Mouse (Mus musculus) hindlimb bud, embryonic 11.5 days (tissue): ENCODE measurements around the gene Slc38a8.

Source experiments
- DNase-seq: peaks from one replicate; pipeline ENCODE4 v3.0.0-alpha.2; 2012; ENCODE audit warnings: low read depth, low spot score; ENCODE audit errors: extremely low spot score

Gene Slc38a8

GRCm38 (mm10) chr8:119439424-119439823, 62.1 kb downstream of the Slc38a8 start:
- no peak for DNase-seq

GRCm38 (mm10) chr8:119438876-119439275, 62.6 kb downstream of the Slc38a8 start:
- no peak for DNase-seq

GRCm38 (mm10) chr8:119437506-119437905, 64.0 kb downstream of the Slc38a8 start:
- DNase-seq: no peak

- DNase-seq: no peak
Measured at GRCm38 (mm10) chr8:119436933-119437332, 64.6 kb downstream of the Slc38a8 start.

GRCm38 (mm10) chr8:119436331-119436730, 65.2 kb downstream of the Slc38a8 start:
- DNase-seq: no peak

- DNase-seq: no peak
Measured at GRCm38 (mm10) chr8:119435527-119435926, 66.0 kb downstream of the Slc38a8 start.

GRCm38 (mm10) chr8:119434569-119434968, 66.9 kb downstream of the Slc38a8 start:
- no peak for DNase-seq

GRCm38 (mm10) chr8:119433582-119434174, 67.8 kb downstream of the Slc38a8 start, which contains the start of gene Osgin1:
Osgin1 (plus strand) TSS chr8:119434124.
- no peak for DNase-seq

GRCm38 (mm10) chr8:119432372-119432771, 69.1 kb downstream of the Slc38a8 start:
- no peak for DNase-seq

GRCm38 (mm10) chr8:119430690-119431089, 70.8 kb downstream of the Slc38a8 start:
- no peak for DNase-seq

- DNase-seq: no peak
Measured at GRCm38 (mm10) chr8:119430250-119430649, 71.2 kb downstream of the Slc38a8 start.
